Mouse (Mus musculus) left cerebral cortex, adult 18-20 months (tissue): ENCODE measurements at regions not wholly inside any gene's neighbourhood (a gene's known extent, or its start where the extent isn't known, plus 50 kb on each side); places are given as distances from the start of the nearest gene placed in this dataset.
A peak's percentile ranks its signal among the peaks of the same experiment; 100 is the strongest.

Source experiments
- DNase-seq, 2 experiments: peaks; one replicate each; pipeline ENCODE4 v3.0.0; 2021 to 2022; ENCODE audit warnings: low spot score in 2 of 2, mixed read lengths in 1 of 2

DNA sequence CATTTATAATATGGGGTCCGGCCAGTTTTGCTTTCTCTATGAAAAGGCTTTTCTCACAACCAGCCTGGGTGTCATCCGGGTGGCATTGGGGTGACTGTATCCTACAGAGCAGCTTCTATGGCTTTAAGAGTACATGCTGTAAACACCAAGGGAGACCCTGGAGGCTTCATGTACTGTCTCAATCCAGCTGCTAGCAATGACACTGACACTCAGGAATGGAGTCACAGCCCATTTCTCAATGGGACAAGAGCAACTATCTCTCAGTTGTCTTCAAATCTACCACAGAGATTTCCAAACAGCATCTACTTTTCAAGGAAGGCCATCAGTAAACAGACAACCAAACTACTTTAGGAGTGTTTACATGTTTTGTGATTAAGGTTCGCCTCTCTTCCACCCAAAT is 397.5 kb downstream of the Adamts20 start:
- DNase-seq: no peak

DNA sequence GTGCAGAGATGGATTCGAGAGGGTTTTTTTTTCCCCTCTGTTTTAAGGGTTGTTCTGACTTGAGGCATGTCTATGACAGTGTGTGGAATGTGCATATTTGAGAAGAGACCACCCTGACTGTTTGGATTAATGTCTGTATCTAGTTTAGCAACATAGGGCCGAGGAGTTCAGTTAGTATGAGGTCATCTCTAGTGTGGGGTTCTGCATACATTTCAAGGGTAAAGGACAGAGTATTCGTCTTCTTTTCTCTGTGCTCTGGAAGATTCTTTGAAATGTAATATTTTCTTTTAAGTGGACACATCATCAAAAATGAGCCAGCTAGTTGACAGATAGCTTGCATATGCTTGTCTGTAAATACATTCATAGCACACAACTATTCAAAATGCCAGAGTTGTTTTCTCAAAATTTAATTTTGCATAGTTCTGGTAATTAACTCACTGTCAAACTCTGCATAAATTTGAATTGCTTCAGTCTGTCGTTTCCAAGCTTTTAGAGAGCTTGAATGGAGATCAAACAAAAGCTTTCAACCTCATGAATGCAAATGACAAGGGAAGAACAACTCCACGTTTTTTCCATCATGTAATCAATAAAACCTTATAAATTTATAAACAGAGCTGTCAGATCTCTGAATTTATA is 415.5 kb downstream of the Adamts20 start:
- no peak for DNase-seq

DNA sequence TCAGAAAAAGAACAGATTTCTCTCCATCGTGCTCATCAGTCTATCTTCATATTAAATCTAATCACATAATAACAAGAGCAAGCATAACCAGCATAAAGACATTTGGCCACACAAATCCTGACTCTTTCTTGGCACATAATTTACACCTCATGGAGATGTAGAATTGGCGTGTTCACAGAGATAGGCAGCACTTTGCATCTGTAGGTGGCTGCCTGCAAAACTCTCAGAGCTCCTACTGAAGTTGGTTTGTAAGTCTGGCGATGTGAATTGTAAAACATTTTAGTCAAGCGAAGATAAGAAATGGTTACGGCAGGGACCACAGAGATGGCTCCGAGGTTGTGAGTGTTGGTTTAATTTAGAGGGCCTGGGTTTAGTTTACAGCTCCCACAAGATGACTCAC is 419.0 kb downstream of the Adamts20 start:
- peak in 1 of 2 experiments; percentile 24 for DNase-seq

DNA sequence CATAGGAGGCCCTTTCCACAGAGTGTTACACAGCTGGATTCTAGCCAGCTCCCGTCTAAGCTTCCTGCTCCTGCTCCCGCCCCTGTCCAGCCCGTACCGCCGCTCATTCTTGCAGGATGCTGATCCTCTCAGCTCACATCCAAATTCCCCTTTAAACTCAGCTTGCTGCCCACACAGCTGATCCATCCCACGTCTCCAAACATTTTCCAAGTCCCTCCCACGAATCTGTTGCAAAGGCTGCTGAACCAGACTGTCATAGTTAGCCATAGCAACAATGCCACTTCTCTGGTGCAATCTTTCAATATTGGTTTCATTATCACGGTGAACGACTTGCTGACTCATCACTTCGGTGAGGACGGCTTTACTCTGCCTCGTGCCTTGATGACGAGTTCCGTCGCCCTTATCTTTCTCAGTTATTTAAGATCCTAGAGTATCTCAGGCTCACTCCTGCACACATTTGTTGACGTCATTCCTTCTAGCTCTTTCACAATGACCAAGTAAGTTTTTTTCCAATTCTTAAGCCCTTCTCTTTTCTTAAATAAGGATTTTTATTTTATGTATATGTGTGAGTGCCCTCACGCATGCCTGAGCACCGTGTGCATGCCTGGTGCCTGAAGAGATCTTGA is 420.0 kb downstream of the Adamts20 start:
- peak; percentile 54 to 64 for DNase-seq

DNA sequence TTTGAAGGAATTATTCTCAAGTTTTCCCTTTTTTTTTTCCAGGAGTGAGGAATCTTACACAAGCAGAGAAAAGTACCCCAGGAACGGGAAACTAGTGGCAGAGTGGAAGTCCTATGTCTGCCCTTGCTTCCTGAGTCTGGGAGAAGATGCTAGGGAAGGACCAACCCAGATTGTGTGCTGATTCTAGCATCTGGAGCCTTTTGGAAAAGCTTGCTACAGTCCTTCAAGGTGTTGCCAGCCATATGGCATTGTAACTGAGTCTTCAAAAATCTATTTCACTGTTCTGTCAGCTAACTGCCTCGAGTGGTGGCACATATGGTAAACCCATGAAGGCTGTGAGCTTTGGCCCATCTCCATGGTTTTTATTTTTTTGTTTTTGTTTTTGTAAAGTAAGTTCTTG is 432.3 kb downstream of the Adamts20 start:
- DNase-seq: peak in 1 of 2 experiments; percentile 23

DNA sequence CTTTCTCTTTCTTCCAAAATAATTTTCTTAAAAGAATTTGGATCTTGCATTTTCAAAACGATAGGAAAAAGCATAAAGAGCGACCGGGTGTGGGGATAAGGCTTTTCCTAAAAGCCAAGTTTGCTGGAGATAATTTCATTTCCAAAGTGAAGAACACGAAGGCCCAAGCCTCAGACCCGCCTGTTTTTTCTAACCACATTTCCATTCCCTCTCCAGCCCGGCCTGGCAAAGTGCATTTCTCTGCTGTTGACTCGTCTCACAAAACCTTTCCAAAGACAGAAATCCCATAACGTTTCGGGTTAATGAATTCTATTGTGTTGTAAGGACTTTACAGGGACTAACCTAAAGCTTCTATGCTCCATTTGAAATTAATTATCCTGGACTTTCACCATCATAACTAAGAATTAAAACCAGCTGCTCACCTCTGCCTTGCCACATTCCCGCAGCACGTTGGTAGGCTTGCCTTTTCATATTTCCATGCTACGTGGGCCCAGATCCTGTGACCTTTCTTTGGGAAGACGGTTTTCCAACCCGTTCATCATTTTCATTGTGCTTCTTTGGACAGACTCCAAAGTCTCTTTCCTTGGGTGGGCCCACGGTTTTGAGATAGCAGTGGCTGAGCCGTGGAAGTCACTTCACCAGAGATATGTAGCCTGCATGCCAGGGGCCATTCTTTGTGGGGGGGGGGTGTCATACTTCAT is 430.5 kb upstream of the Prickle1 start:
- DNase-seq: no peak

DNA sequence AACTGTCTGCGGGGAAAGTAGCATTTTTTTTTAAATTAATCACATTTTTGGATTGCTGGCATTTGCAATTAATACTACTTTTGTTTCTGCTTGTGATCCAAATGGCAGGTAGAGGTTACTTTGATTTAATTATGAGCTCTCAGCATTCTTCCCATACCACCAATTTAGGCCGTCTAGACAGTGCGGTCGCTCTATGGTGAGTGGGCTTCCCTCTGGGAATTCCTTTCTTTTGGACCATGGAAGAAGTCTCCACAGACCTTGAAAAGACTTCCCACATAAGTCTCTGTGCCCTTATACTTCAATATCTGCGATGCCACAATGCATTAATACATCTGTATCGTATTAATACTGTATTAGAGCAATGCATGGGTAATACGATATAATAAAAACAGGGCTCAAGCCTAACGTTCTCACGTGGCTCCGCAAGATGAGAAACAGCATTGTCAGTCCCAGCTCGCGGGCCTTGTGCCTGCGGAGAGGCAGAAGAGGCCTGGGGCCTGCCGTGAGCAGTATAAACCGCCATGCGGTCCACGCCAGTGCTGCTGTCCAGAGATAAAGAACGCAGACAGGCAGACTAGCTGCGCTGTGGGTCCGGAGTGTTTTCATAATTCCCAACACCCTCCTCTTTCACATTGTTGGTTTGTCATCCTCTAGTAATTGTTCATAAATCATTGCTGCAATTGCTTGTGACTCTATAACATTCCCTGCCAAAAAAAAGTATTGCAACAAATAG is 429.7 kb upstream of the Prickle1 start:
- no peak for DNase-seq

DNA sequence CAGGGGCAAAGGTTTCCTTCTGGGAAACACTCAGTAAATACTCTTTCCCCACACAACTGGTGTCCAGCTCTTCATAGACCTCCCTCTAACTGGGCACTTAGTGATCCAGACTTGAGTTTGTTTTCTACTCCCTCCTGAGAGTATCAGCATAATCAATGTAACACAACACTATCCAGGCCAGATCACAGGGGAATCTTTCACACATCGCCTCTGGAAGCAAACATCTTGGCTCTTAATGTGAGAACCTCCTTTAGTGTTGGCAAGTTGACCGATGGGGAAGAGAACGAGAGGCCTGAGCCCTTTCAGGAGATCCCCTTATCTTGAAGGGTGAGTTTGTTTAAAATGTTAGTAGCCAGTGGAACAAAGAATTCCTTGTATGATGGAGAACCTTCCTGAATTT is 429.1 kb upstream of the Prickle1 start:
- DNase-seq: no peak

DNA sequence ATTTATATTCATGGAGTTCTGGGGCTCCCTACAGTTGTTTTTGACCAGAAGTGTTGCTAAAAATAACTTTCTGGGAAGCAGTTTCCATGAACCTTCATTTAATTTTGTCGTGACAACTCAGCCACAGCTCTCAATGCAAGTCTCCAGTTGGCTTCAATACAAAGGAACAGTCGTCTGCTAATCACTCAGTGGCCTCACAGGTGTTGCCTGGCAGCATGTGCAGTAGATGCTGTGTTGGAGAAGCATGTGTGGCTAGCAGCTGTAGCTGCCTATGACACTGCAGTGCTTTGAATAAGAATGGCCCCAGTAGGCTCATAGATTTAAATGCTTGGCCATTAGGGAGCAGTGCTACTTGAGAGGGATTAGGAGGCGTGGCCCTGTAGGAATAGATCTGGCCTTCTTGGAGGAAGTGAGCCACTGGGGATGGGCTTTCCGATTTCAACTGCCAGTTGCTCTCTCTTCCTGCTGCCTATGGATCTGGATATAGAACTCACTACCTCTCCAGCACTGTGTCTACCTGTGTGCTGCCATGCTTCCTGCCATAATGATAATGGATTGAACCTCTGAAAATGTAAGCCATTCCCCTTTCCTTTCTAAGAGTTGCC is 428.5 kb upstream of the Prickle1 start:
- DNase-seq: no peak

DNA sequence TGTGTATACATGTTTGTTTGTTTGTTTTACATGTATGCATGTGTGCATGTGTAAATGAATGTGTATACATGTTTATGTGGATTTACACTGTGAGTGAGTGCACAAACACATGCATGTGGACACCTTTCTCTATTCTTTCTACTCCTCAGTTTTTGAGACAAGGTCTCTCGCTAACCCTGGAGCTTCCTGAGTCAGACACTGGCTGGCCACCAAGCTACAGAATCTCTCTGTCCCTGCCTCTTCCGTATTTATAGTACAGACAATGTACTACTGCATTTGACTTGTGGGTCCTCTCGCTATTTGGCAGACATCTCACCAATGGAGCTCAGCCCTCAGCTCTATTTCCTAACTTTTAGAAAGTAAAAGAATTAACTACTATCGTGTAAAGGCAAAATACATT is 427.8 kb upstream of the Prickle1 start:
- DNase-seq: no peak

DNA sequence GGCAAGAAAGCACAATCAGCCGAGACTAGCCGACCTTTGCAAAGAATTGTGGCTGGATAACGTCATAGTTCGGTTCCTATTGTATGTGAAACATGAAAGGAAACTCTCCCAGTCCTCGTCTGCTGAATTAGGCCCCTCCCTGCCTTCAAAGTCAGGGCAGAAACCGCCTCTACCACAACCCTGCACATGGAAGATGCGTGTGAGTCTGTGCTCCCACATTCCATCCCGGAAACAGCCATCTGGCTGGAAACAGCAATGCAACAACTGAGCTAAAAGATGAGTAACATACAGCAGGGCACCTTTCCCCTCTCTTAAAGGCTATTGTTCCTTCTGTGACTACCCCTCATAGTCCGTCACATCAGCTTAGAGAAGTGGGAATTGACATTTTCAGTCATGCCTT is 422.1 kb upstream of the Prickle1 start:
- peak; percentile 24 to 32 for DNase-seq

DNA sequence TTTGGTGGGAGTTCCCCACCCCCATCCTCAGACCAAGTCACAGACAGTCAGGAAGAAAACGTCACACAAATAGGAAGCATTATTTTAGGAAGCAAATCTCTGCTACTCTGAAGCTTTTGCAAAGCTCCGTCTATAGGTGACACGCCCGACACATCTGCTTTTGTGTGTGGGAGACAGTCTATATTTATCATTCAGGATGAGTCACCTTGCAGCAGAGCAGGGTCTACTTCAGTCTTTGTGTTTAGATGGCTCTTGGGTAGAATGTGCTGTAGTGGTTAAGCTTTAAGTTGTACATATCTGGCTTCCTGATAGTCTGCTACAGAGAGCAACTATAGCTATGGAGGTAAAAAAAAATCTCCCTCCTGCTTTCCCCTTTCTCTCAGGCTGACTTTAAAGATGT is 415.8 kb upstream of the Prickle1 start:
- DNase-seq: peak in 1 of 2 experiments; percentile 35

DNA sequence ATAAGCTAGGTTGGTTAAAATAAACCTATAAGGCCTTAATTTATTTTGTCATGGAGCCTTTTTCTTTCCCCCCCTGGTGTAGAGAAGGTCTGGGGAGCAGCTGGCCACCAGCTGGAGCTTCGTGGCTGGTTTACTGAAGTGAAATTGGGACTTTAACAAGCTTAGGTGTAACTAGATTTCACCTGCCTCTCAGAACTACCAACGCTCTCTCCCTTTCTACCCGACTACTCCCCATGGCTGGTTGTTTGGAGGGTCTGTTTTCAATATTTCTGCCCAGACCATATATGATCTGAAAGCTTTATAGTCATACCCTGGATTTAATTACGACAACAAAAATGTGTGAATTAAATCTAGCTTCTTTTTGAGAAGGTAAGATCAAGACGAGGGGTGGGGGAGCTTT is 410.4 kb upstream of the Prickle1 start:
- no peak for DNase-seq

DNA sequence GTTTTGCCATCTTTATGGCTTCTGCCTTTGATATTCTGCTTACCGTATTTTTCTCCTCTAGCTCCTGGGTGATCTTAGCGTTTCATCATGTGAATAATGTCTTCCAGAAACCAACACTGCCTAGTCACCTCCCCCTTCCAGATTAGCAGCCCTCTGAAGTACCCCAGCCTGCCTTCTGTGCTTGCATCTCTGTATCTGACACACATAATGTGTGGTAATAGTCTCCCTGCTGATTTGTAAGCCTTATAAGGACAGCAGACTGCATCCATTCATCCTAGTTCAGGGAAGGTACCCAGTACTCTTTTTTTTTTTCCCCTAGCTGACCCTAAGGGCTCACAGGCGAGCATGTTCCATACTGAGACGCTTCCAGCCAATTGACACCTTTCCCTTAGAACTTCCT is 409.2 kb upstream of the Prickle1 start:
- no peak for DNase-seq

DNA sequence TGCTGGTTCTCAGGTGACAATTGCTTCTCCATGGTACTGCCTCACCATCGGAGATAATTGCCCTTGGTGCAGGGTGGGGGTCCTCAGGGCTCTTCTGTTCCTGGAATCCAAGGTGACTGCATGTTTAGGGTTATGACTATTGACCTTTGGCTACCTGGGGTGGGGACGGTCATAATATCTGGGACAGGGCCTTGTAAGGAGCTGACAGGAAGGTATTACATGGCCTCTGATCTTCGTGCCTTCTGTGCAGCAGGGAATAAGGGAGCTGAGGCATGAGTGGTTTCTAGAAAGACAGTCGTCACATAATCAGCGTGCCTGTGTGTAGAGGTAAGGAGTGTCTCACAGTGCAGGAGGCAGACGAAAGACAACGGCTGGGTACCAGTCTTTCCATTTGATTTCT is 407.5 kb upstream of the Prickle1 start:
- DNase-seq: no peak

DNA sequence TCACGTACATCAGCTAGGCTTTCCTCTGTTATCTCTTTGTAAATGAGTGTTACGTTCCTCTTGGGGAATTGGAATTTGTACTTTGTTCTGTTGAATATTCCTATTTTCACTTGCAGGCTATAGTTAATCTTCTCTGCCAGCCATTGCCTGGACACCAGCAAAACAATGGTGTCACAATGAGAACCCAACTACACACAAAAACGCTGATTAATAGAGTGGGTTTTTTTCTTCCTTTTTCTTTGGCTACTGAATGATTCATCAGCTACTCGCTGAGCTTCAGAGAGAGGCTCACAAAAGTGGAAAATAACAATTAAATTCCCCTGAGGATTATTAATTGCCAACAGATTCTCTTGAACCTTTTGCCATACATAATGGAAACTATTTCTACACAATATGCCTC is 398.9 kb upstream of the Prickle1 start:
- no peak for DNase-seq

DNA sequence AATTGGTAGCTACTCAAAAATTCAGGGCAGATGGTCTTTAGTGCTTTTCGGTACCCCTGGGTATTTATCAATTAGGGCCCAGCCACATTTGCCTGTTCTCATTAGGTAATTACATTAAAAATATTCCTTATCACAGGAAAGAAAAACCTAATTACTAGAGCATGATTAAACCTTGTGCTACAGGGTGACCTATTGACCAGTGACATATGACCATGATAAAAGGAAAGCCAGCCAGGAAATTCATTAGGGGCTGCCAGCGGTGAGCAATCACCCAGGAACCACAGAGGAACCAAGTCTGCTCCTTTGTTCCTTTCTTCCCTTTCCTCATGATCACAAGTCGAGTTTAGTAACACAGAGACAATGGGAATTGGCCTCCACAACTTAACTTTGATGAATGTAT is 394.4 kb upstream of the Prickle1 start:
- DNase-seq: no peak

DNA sequence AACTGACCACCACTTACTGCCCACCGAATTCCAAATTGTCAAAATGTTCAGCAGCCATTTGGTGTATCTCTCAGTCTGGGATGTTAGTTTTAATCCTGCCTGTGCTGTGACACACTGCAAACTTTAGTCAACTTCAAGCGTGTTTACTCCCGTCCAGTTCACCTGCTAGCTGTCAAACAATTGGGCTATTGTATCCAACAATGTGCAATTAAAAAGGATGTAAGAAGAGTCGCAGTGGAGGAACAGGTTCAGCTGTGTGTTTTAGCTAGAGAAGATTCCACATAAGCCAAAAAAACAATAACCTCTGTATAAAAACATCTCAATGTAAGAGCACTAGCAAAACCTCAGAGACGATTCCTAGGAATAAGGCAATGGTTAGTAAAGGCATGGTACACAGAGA is 392.7 kb upstream of the Prickle1 start:
- no peak for DNase-seq

DNA sequence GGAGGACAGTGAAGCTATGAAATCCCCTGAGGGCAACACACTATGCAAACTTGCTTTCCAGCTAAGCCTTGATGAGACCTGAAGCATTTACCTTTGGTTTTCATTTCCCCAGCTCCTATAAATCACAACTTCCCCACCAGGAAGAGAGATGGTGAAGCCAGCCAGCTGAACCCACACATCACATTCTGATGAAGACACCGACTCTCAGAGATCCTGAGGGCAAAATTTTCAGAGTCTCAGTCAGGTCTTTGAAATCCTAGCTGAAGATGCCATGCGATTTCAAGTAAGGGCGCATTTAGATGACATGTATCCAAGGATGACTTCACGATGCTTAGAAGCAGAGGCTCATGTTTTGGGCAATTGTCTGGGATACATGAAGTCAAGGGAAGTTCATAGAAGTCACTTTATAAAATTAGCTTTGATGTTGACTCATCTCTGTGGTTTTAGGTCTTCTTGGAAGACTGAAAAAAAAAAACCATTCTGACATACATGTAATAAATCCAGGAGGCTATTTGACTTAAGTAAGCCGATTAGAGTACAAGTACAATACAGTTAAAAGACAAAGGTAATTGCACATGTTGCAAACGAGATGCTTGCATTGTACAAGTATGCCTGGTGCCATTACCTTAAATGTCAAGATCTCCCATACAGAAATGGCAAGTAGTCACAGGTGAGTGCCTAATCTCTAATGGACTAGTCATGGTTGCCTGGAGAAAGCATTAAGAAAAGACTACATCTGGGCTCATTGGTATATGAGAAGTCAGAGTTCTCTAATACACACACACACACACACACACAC is 391.1 kb upstream of the Prickle1 start:
- no peak for DNase-seq

DNA sequence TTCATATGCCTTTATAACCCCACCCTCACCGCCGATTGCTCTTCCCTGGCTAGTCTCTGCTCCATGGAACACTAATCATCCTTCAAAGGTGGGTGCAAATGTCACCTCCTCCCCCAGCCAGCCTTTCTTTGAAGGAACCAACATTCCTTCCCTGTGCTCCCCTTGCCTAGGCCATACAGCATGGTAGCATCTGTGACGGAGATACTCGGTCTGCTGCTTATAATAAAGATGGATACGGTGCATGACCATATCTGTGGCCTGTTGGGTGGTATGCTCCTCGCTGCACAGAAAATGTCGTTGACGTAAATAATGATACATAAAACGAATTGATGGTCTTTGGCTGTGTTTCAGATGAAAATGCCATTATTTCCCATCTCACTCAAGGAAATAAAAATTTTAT is 386.4 kb upstream of the Prickle1 start:
- DNase-seq: no peak

DNA sequence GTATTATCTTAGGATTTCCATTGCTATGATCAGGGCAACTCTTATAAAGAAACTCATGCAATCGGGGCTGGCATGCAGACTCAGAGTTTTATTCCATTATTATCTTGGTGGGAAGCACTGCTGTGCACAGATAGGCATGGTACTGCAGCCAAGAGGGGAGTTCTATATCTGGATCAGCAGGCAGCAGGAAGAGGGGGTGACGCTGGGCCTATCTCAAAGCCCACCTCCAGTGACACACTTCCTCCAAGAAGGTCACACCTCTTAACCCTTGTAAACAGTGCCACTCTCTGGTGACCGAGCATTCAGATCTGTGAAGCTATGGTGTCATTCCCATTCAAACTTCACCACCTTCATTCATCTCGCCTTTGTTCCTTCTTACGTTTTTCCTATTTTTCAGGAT is 381.8 kb upstream of the Prickle1 start:
- no peak for DNase-seq
